Mouse (Mus musculus): ENCODE data around the gene Prkn.

DNA sequence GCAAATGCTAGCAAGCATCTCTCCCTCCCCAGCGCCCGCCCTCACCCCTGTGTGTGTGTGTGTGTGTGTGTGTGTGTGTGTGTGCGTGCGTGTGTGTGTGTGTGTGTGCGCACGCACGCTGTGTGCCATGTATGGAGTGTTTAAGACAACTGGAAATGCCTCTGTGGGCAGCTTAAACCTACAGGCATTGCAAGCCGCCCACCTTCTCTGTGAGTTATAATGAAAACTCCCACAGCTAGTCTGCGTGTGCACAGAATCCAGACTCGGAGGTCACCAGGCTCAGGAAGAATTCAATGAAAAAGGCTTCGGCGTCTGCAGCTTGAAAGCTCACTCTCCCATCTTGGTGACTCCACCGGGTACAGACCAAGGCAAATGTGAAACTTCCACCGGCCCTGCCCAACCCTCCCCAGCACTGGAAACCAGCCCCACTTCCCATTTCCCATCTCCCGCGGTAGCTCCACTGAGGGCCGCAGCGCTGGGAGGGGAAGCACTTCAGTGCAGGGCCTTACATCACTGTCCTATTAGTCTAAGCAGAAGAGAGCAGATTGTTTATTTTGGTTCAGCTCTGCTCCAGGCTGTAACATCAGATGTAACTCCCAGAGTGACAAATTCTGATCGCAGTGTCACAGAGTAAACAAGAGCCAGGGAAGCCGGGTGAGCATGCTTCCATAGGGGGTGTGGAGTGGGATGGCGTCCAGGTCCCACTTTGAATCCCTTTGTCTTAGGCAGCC lies 772.8 kb downstream of the Prkn start:
- TF ChIP-seq CTCF (IDR thresholded peaks at IDR 0.05) (no peak), EP300 (IDR thresholded peaks at IDR 0.05) (no peak)

All from lung, postnatal 0 days (tissue).